Comparison of ENCODE assay signal across 8 mouse cellular contexts in the genomic region with DNA sequence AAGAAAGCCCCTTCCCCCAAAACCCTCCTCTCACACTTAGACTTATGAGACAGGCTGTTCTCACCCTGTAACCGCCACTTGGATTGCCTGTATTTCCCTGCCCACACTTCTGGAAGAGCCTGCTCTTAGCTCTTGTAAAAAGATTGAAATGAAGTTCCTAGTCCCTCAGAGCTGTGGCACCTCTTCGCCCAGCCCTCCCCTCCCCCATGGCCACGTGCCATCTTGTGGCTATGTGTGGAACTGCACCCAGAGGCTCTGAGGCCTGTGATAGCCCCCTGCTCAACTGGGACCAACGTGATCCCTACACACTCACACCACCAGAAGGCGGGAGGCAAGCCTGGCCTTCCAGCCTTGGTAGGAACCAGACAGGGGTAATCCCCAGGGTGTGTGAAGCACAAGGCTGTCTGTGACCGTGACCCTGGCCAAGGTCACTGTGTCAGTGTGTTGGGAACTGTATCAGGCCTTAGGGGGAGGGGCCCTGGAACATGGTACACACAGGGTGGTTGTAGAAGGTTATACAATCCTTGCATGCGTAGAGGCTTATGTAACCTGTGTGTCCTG. TPM values are rescaled to one million over a fixed set of nuclear protein-coding genes. Genes with fewer than 3 reads are reported as not detected.
A peak's percentile ranks its signal among the peaks of the same experiment; 100 is the strongest.
DNase-seq lines count a peak whose midpoint lies in the region; ATAC-seq and TF ChIP-seq lines count a peak whose summit lies in the region.

No protein-coding gene starts in this region.

- ATAC-seq in forebrain, embryonic 16.5 days = peak; percentile 23; the same call in 1 of the 2 replicates
- ATAC-seq in hindbrain, embryonic 15.5 days (ENCODE audit: low FRiP score, low read depth) = no peak
- peak; percentile 28 for ATAC-seq in limb, embryonic 12.5 days (ENCODE audit: insufficient number of reproducible peaks, insufficient read depth, low FRiP score, low TSS enrichment, low read depth)
- peak; percentile 64 for ATAC-seq in midbrain, embryonic 11.5 days (ENCODE audit: low FRiP score)

- H3K4me2 ChIP-seq in forebrain, embryonic 16.5 days (ENCODE audit: low read length) = no peak overlapping the region
- no peak overlapping the region for H3K4me2 ChIP-seq in hindbrain, embryonic 15.5 days
- H3K4me2 ChIP-seq in limb, embryonic 12.5 days = no peak overlapping the region
- no peak overlapping the region for H3K4me2 ChIP-seq in midbrain, embryonic 11.5 days

- no peak overlapping the region for H3K4me3 ChIP-seq in left cerebral cortex, adult 2 months
- no peak overlapping the region for H3K4me3 ChIP-seq in forebrain, embryonic 16.5 days (replicated peaks; ENCODE audit: low read length)
- H3K4me3 ChIP-seq in hindbrain, embryonic 15.5 days = no peak overlapping the region
- no peak overlapping the region for H3K4me3 ChIP-seq in limb, embryonic 12.5 days (replicated peaks)
- H3K4me3 ChIP-seq in midbrain, embryonic 11.5 days (ENCODE audit: low read depth, low read length) = no peak overlapping the region
- no peak overlapping the region for H3K4me3 ChIP-seq in spleen, adult 2 months (ENCODE audit: extremely low read depth, insufficient read depth, insufficient read length)

- H3K36me3 ChIP-seq in forebrain, embryonic 16.5 days (ENCODE audit: control insufficient read depth, insufficient read depth) = peaks cover 15% of the 10 kb centered on the region
- peaks cover 53% of the 10 kb centered on the region for H3K36me3 ChIP-seq in hindbrain, embryonic 15.5 days
- peaks cover 47% of the 10 kb centered on the region for H3K36me3 ChIP-seq in limb, embryonic 12.5 days
- H3K36me3 ChIP-seq in midbrain, embryonic 11.5 days (ENCODE audit: control insufficient read depth, insufficient read depth, low read length) = no peaks in the 10 kb centered on the region
- H3K36me3 ChIP-seq in spleen, adult 2 months (ENCODE audit: control insufficient read depth, insufficient read depth, low read length) = no peaks in the 10 kb centered on the region

- H3K9me3 ChIP-seq in forebrain, embryonic 16.5 days (ENCODE audit: control insufficient read depth, low read length) = no peaks in the 10 kb centered on the region
- H3K9me3 ChIP-seq in hindbrain, embryonic 15.5 days = no peaks in the 10 kb centered on the region
- H3K9me3 ChIP-seq in limb, embryonic 12.5 days = no peaks in the 10 kb centered on the region
- H3K9me3 ChIP-seq in midbrain, embryonic 11.5 days (ENCODE audit: control insufficient read depth, low read length) = no peaks in the 10 kb centered on the region

- TF ChIP-seq CTCF in left cerebral cortex, adult 2 months (IDR thresholded peaks at IDR 0.05) = peak; percentile 88
- peak; percentile 92 for TF ChIP-seq CTCF in spleen, adult 2 months (IDR thresholded peaks at IDR 0.05; ENCODE audit: extremely low read depth, insufficient read depth, insufficient read length, insufficient replicate concordance)

- peaks cover 48% of the 10 kb centered on the region for H3K4me1 ChIP-seq in forebrain, embryonic 16.5 days (replicated peaks; ENCODE audit: control insufficient read depth, insufficient read depth, low read length)
- H3K4me1 ChIP-seq in hindbrain, embryonic 15.5 days (replicated peaks) = peaks cover 54% of the 10 kb centered on the region
- H3K4me1 ChIP-seq in limb, embryonic 12.5 days (replicated peaks) = peaks cover 41% of the 10 kb centered on the region
- peaks cover 29% of the 10 kb centered on the region for H3K4me1 ChIP-seq in midbrain, embryonic 11.5 days (ENCODE audit: control insufficient read depth, insufficient read depth, low read length)
- peaks cover 17% of the 10 kb centered on the region for H3K4me1 ChIP-seq in spleen, adult 2 months (ENCODE audit: control insufficient read depth, insufficient read depth, insufficient read length)

- no peak overlapping the region for H3K9ac ChIP-seq in forebrain, embryonic 16.5 days (replicated peaks; ENCODE audit: low read depth, low read length)
- H3K9ac ChIP-seq in hindbrain, embryonic 15.5 days = no peak overlapping the region
- 0 out of 2 replicates have a peak overlapping the region, but pooled peaks have one; percentile 18 for H3K9ac ChIP-seq in limb, embryonic 12.5 days (replicated peaks)
- H3K9ac ChIP-seq in midbrain, embryonic 11.5 days (ENCODE audit: low read length) = no peak overlapping the region

- DNase-seq in left cerebral cortex, adult 2 months (ENCODE audit: extremely low spot score in 1 of 2, low spot score in 2 of 2) = peak; percentile 64 to 75
- no peak for DNase-seq in left cerebral cortex, adult 8-10 months (ENCODE audit: low spot score in 2 of 2)
- peak; percentile 60 for DNase-seq in cerebellum, adult 11 months
- DNase-seq in midbrain, embryonic 11.5 days (ENCODE audit: low spot score, missing footprints) = peak; percentile 99
- DNase-seq in spleen, adult 2 months (ENCODE audit: low read depth in 1 of 2, low spot score in 2 of 2) = peak; percentile 43 to 64

- TF ChIP-seq POLR2A in spleen, adult 2 months (IDR thresholded peaks at IDR 0.05; ENCODE audit: low read depth, low read length) = no peak

- WGBS in forebrain, embryonic 16.5 days = 22% methylated on average over 7 of the region's 7 CpGs
- WGBS in hindbrain, embryonic 15.5 days = 22% methylated on average over 7 of the region's 7 CpGs
- 23% methylated on average over 7 of the region's 7 CpGs for WGBS in limb, embryonic 12.5 days
- 26% methylated on average over 7 of the region's 7 CpGs for WGBS in midbrain, embryonic 11.5 days
- 25% methylated on average over 7 of the region's 7 CpGs for WGBS in spleen, adult 2 months

- no peaks in the 10 kb centered on the region for H3K27me3 ChIP-seq in forebrain, embryonic 16.5 days (replicated peaks; ENCODE audit: control insufficient read depth, insufficient read depth, low read length)
- no peaks in the 10 kb centered on the region for H3K27me3 ChIP-seq in hindbrain, embryonic 15.5 days
- no peaks in the 10 kb centered on the region for H3K27me3 ChIP-seq in limb, embryonic 12.5 days
- H3K27me3 ChIP-seq in midbrain, embryonic 11.5 days (ENCODE audit: control insufficient read depth, insufficient read depth, low read length) = no peaks in the 10 kb centered on the region
- H3K27me3 ChIP-seq in spleen, adult 2 months (ENCODE audit: control insufficient read depth, insufficient read depth, low read length) = no peaks in the 10 kb centered on the region

- H3K27ac ChIP-seq in left cerebral cortex, adult 2 months = peak overlapping the region; percentile 88
- no peak overlapping the region for H3K27ac ChIP-seq in forebrain, embryonic 16.5 days (ENCODE audit: low read length)
- peak overlapping the region; percentile 68 for H3K27ac ChIP-seq in hindbrain, embryonic 15.5 days (replicated peaks)
- H3K27ac ChIP-seq in limb, embryonic 12.5 days = peak overlapping the region; percentile 59
- H3K27ac ChIP-seq in midbrain, embryonic 11.5 days (ENCODE audit: low read depth, low read length) = no peak overlapping the region
- H3K27ac ChIP-seq in spleen, adult 2 months (ENCODE audit: insufficient read depth, low read length) = no peak overlapping the region

- intact Hi-C loops in left cerebral cortex, adult 2 months (cut with DNase I) = loop anchor here (2.0 to 5.0 kb wide), 2 partner anchors 14 to 37 kb away; partner anchors contain the start of gene Thra

RNA-seq across cellular contexts. Expression of gene Thra, which starts 14.3 kb away (rescaled TPM):
- total RNA-seq in left cerebral cortex, adult 2 months (2021) = 100 to 1,000 TPM; 730 to 768 TPM
- total RNA-seq in left cerebral cortex, adult 8-10 months (2022) = 100 to 1,000 TPM; 713 to 794 (median 760) TPM
- polyA plus RNA-seq in forebrain, embryonic 16.5 days (2015; fragmentation: Nextera tagmentation; extraction: Ambion mirVana) = 177 and 182 TPM in 2 replicates
- 136 and 138 TPM in 2 replicates for polyA plus RNA-seq in hindbrain, embryonic 15.5 days (2015; fragmentation: Nextera tagmentation; extraction: Ambion mirVana)
- 22.3 and 24.9 TPM in 2 replicates for polyA plus RNA-seq in limb, embryonic 12.5 days (2016; fragmentation: Nextera tagmentation; extraction: Ambion mirVana)
- polyA plus RNA-seq in midbrain, embryonic 11.5 days (2014; fragmentation: Nextera tagmentation; extraction: Ambion mirVana) = 21.9 and 23.7 TPM in 2 replicates
- 19.8 and 20.7 TPM in 2 replicates for polyA plus RNA-seq in spleen, adult 2 months (2012; rRNA removed)

RNA-seq across cellular contexts. Expression of gene Nr1d1, which starts 20.4 kb away (rescaled TPM):
- 100 to 1,000 TPM in 1 of 2 experiments, 10 to 100 TPM in 1; 91.9 to 153 TPM for total RNA-seq in left cerebral cortex, adult 2 months (2021)
- 100 to 1,000 TPM; 137 to 177 (median 145) TPM for total RNA-seq in left cerebral cortex, adult 8-10 months (2022)
- 3.8 and 4.0 TPM in 2 replicates for polyA plus RNA-seq in forebrain, embryonic 16.5 days (2015; fragmentation: Nextera tagmentation; extraction: Ambion mirVana)
- polyA plus RNA-seq in hindbrain, embryonic 15.5 days (2015; fragmentation: Nextera tagmentation; extraction: Ambion mirVana) = 3.9 and 4.3 TPM in 2 replicates
- 0.79 and 1.0 TPM in 2 replicates for polyA plus RNA-seq in limb, embryonic 12.5 days (2016; fragmentation: Nextera tagmentation; extraction: Ambion mirVana)
- polyA plus RNA-seq in midbrain, embryonic 11.5 days (2014; fragmentation: Nextera tagmentation; extraction: Ambion mirVana) = 0.93 and 1.2 TPM in 2 replicates
- 27.7 and 29.0 TPM in 2 replicates for polyA plus RNA-seq in spleen, adult 2 months (2012; rRNA removed)

RNA-seq across cellular contexts. Expression of gene Med24, which starts 25.5 kb away (rescaled TPM):
- total RNA-seq in left cerebral cortex, adult 2 months (2021) = 100 to 1,000 TPM; 126 to 134 TPM
- total RNA-seq in left cerebral cortex, adult 8-10 months (2022) = 100 to 1,000 TPM; 109 to 128 (median 117) TPM
- polyA plus RNA-seq in forebrain, embryonic 16.5 days (2015; fragmentation: Nextera tagmentation; extraction: Ambion mirVana) = 88.8 and 93.7 TPM in 2 replicates
- 67.0 and 70.3 TPM in 2 replicates for polyA plus RNA-seq in hindbrain, embryonic 15.5 days (2015; fragmentation: Nextera tagmentation; extraction: Ambion mirVana)
- polyA plus RNA-seq in limb, embryonic 12.5 days (2016; fragmentation: Nextera tagmentation; extraction: Ambion mirVana) = 74.4 and 79.3 TPM in 2 replicates
- polyA plus RNA-seq in midbrain, embryonic 11.5 days (2014; fragmentation: Nextera tagmentation; extraction: Ambion mirVana) = 66.1 and 67.1 TPM in 2 replicates
- polyA plus RNA-seq in spleen, adult 2 months (2012; rRNA removed) = 53.6 and 69.1 TPM in 2 replicates

RNA-seq across cellular contexts. Expression of gene Msl1, which starts 40.6 kb away (rescaled TPM):
- total RNA-seq in left cerebral cortex, adult 2 months (2021) = 100 to 1,000 TPM; 178 to 192 TPM
- total RNA-seq in left cerebral cortex, adult 8-10 months (2022) = 100 to 1,000 TPM; 167 to 198 (median 186) TPM
- polyA plus RNA-seq in forebrain, embryonic 16.5 days (2015; fragmentation: Nextera tagmentation; extraction: Ambion mirVana) = 27.7 and 32.0 TPM in 2 replicates
- polyA plus RNA-seq in hindbrain, embryonic 15.5 days (2015; fragmentation: Nextera tagmentation; extraction: Ambion mirVana) = 31.7 and 33.1 TPM in 2 replicates
- polyA plus RNA-seq in limb, embryonic 12.5 days (2016; fragmentation: Nextera tagmentation; extraction: Ambion mirVana) = 32.7 and 35.3 TPM in 2 replicates
- 24.0 and 25.1 TPM in 2 replicates for polyA plus RNA-seq in midbrain, embryonic 11.5 days (2014; fragmentation: Nextera tagmentation; extraction: Ambion mirVana)
- 23.3 and 41.2 TPM in 2 replicates for polyA plus RNA-seq in spleen, adult 2 months (2012; rRNA removed)

RNA-seq across cellular contexts. Expression of gene Casc3, which starts 50.0 kb away (rescaled TPM):
- 10 to 100 TPM; 53.0 to 57.6 TPM for total RNA-seq in left cerebral cortex, adult 2 months (2021)
- total RNA-seq in left cerebral cortex, adult 8-10 months (2022) = 10 to 100 TPM; 53.6 to 57.8 (median 54.1) TPM
- 52.5 and 54.6 TPM in 2 replicates for polyA plus RNA-seq in forebrain, embryonic 16.5 days (2015; fragmentation: Nextera tagmentation; extraction: Ambion mirVana)
- polyA plus RNA-seq in hindbrain, embryonic 15.5 days (2015; fragmentation: Nextera tagmentation; extraction: Ambion mirVana) = 49.4 and 54.2 TPM in 2 replicates
- 48.1 and 54.1 TPM in 2 replicates for polyA plus RNA-seq in limb, embryonic 12.5 days (2016; fragmentation: Nextera tagmentation; extraction: Ambion mirVana)
- 51.9 and 53.1 TPM in 2 replicates for polyA plus RNA-seq in midbrain, embryonic 11.5 days (2014; fragmentation: Nextera tagmentation; extraction: Ambion mirVana)
- polyA plus RNA-seq in spleen, adult 2 months (2012; rRNA removed) = 30.2 and 32.6 TPM in 2 replicates

Comparison
In these comparisons a context has a peak if more than half of its experiments do, and no peak if none do; other contexts are left out.
1. DNase-seq: peak in left cerebral cortex, adult 2 months (2 of 2), cerebellum, adult 11 months (single experiment), midbrain, embryonic 11.5 days (single experiment) and spleen, adult 2 months (2 of 2); none in left cerebral cortex, adult 8-10 months (0 of 2).
2. H3K27ac ChIP-seq: peak in left cerebral cortex, adult 2 months (single experiment), hindbrain, embryonic 15.5 days (single experiment) and limb, embryonic 12.5 days (single experiment); none in forebrain, embryonic 16.5 days (single experiment), midbrain, embryonic 11.5 days (single experiment) and spleen, adult 2 months (single experiment).